Mouse (Mus musculus): ENCODE results near the gene Cct7.

DNA sequence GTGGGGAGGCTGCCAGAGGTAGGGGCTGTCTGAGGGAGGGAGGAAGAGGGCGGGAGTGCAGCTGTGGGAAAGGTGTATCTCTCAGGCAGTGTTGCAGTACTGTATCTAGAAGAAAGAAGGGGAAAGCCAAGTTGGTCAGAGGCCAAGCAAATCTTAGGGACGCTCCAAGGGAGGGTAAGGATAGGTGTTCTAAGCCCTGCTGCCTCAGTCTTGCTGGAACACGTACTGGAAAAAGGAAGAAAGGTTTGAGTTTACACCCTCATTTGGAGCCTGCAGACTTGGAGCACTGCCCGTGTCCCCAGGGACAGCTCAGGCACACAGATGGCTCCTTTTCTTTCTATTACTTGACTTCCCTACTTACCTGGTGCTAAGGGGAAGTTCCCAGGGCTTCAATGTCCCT is 10.2 kb upstream of the Cct7 start:
- TF ChIP-seq CTCF (conservative IDR thresholded peaks at IDR 0.05; ENCODE audit: insufficient read depth, insufficient read length, low read depth, low read length) (no peak), POLR2A (IDR thresholded peaks at IDR 0.05; ENCODE audit: low read depth, low read length) (no peak)

All from kidney, adult 2 months (tissue).